Mouse (Mus musculus) lung, postnatal 0 days (tissue): Measurements from ENCODE around the gene Epas1.

Experiments used
- CTCF ChIP-seq: IDR thresholded peaks from 2 replicates; pipeline ENCODE4 v1.5.1; 2016; ENCODE audit warnings: antibody characterized with exemption, mild to moderate bottlenecking
- EP300 ChIP-seq: IDR thresholded peaks from 2 replicates; pipeline ENCODE4 v1.6.1; 2016; ENCODE audit warnings: antibody characterized with exemption, mild to moderate bottlenecking, control low read depth

GRCm38 (mm10) chr17:86797031-86797430 is 43.5 kb downstream of the Epas1 start:
- TF ChIP-seq CTCF = no peak
- TF ChIP-seq EP300 = no peak
